Mouse (Mus musculus) neural tube, embryonic 15.5 days (tissue): Measurements from ENCODE around the gene Gm21778. TPM values are rescaled to one million over a fixed set of nuclear protein-coding genes. Genes with fewer than 3 reads are reported as not detected.
"Not testable (repeated sequence)": the region's sequence is repeated elsewhere in the genome, so short reads cannot be mapped to it uniquely, and the experiment has no call there.

ENCODE experiments used
- ATAC-seq: fragments of 200-750 bp; cut with Nextera tagmentation; 2 replicates; pipeline ENCODE4 v1.8.0; 2017; ENCODE audit warnings: mild to moderate bottlenecking, moderate TSS enrichment, moderate library complexity; ENCODE audit not compliant: low FRiP score
- H3K27ac ChIP-seq: fragments of 300-500 bp; sonication (generic); replicated peaks from 2 replicates; pipeline ENCODE4 v1.5.1; 2015; ENCODE audit warnings: mild to moderate bottlenecking, inconsistent platforms
- H3K27me3 ChIP-seq: fragments of 300-500 bp; sonication (generic); replicated peaks from 2 replicates; pipeline ENCODE4 v1.6.1; 2015; ENCODE audit warnings: inconsistent platforms
- H3K36me3 ChIP-seq: fragments of 300-500 bp; sonication (generic); 2 replicates; pipeline ENCODE4 v1.6.1; 2015; ENCODE audit warnings: inconsistent platforms
- H3K4me1 ChIP-seq: fragments of 300-500 bp; sonication (generic); 2 replicates; pipeline ENCODE4 v1.6.1; 2015; ENCODE audit warnings: inconsistent platforms
- H3K4me2 ChIP-seq: fragments of 300-500 bp; sonication (generic); 2 replicates; pipeline ENCODE4 v1.6.1; 2015; ENCODE audit warnings: inconsistent platforms, mild to moderate bottlenecking, moderate library complexity
- H3K4me3 ChIP-seq: fragments of 300-500 bp; sonication (generic); replicated peaks from 2 replicates; pipeline ENCODE4 v1.5.1; 2015; ENCODE audit warnings: mild to moderate bottlenecking, inconsistent platforms
- H3K9ac ChIP-seq: fragments of 300-500 bp; sonication (generic); replicated peaks from 2 replicates; pipeline ENCODE4 v1.6.1; 2015; ENCODE audit warnings: mild to moderate bottlenecking, inconsistent platforms
- H3K9me3 ChIP-seq: fragments of 300-500 bp; sonication (generic); replicated peaks from 2 replicates; pipeline ENCODE4 v1.6.1; 2016; ENCODE audit warnings: inconsistent platforms
- polyA plus RNA-seq: library from polyadenylated mRNA; unstranded; fragments of >200 nt; fragmentation: Nextera tagmentation; extraction: Ambion mirVana; gene quantifications from 2 replicates; pipeline ENCODE4 v1.2.1, GENCODE M21; 2015

The Gm21778 gene
- polyA plus RNA-seq: not detected in 2 replicates

- not testable (repeated sequence) for H3K36me3 ChIP-seq, H3K4me2 ChIP-seq, H3K9me3 ChIP-seq, H3K27me3 ChIP-seq, H3K4me1 ChIP-seq, H3K27ac ChIP-seq, H3K4me3 ChIP-seq, ATAC-seq, H3K9ac ChIP-seq
Observed at GRCm38 (mm10) chrY:5942160-5942559, at the start of gene Gm21778. TSS of gene Gm21778 (plus strand) at chrY:5942460.

Other genes starting within 250 kb of the Gm21778 start
- gene Gm20914, start 216.5 kb upstream of the Gm21778 start, polyA plus RNA-seq: not detected in 2 replicates
- not detected in 2 replicates for gene Gm28171, start 149.1 kb upstream of the Gm21778 start, polyA plus RNA-seq